ENCODE assay signal across 8 mouse cellular contexts in the genomic region with DNA sequence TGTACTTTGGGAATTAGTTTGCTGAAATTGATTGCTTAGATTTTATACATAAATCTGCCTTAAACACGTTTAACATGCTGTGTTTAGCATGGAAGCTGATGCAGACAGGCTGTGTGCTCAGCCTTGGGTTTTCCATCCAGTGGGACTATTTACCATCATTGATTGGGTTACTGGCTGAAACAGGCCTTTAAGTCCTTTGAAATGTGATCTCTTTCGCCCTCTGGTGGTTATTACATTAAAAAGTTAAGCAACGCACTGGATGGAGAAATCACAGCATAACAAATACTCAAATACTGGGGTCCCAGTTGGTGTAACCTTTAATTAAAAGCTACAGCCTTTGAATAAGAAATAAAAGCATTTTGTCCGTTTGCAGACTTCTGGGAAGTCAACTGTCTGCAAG.
A peak's percentile ranks its signal among the peaks of the same experiment; 100 is the strongest.
DNase-seq lines count a peak whose midpoint lies in the region; ATAC-seq and TF ChIP-seq lines count a peak whose summit lies in the region.

No protein-coding gene starts in this region.

- H3K4me2 ChIP-seq in liver, postnatal 0 days (ENCODE audit: low read depth, low read length): no peak overlapping the region

- H3K27me3 ChIP-seq in liver, postnatal 0 days (ENCODE audit: insufficient read depth, low read length): no peaks in the 10 kb centered on the region

- ATAC-seq in liver, postnatal 0 days: 0 out of 2 replicates have a peak, but pooled peaks have one; percentile 29

- no peak for TF ChIP-seq EP300 in liver, postnatal 0 days (IDR thresholded peaks at IDR 0.05; ENCODE audit: low read depth)

- no peak overlapping the region for H3K9ac ChIP-seq in liver, postnatal 0 days (replicated peaks)

- no peaks in the 10 kb centered on the region for H3K36me3 ChIP-seq in liver, postnatal 0 days (replicated peaks; ENCODE audit: insufficient read depth, low read length)

- WGBS in liver, postnatal 0 days (ENCODE audit: insufficient replicate concordance): 6% methylated on average over 4 of the region's 4 CpGs

- no peaks in the 10 kb centered on the region for H3K9me3 ChIP-seq in liver, postnatal 0 days (ENCODE audit: low read length)

- DNase-seq in adrenal gland, postnatal 10 days: peak; percentile 5
- DNase-seq in adrenal gland, adult 18-20 months (ENCODE audit: low spot score in 2 of 2): no peak
- DNase-seq in layer of hippocampus, adult 9-11 months: peak; percentile 8
- DNase-seq in layer of hippocampus, postnatal 10 days (ENCODE audit: low spot score in 2 of 2): no peak
- DNase-seq in c-Kit-positive CD71-negative TER-119-negative erythroid progenitor cells, embryonic 14.5 days (ENCODE audit: low read depth): peak; percentile 39
- no peak for DNase-seq in liver, postnatal 0 days
- no peak for DNase-seq in frontal cortex, postnatal 36 days (ENCODE audit: low spot score in 2 of 2)
- DNase-seq in right cerebral cortex, postnatal 4 days: no peak

- no peak overlapping the region for H3K27ac ChIP-seq in liver, postnatal 0 days (ENCODE audit: low read depth)

- no peaks in the 10 kb centered on the region for H3K4me1 ChIP-seq in liver, postnatal 0 days (ENCODE audit: insufficient read depth)

- TF ChIP-seq CTCF in liver, postnatal 0 days (IDR thresholded peaks at IDR 0.05; ENCODE audit: low read depth): peak; percentile 69

- no peak overlapping the region for H3K4me3 ChIP-seq in liver, postnatal 0 days (ENCODE audit: low read depth, low read length)

Comparison
In these comparisons a context has a peak if more than half of its experiments do, and no peak if none do; other contexts are left out.
1. DNase-seq: peak in adrenal gland, postnatal 10 days (single experiment), layer of hippocampus, adult 9-11 months (single experiment) and c-Kit-positive CD71-negative TER-119-negative erythroid progenitor cells, embryonic 14.5 days (single experiment); none in adrenal gland, adult 18-20 months (0 of 2), layer of hippocampus, postnatal 10 days (0 of 2), liver, postnatal 0 days (single experiment), frontal cortex, postnatal 36 days (0 of 2) and right cerebral cortex, postnatal 4 days (single experiment).